Mouse (Mus musculus) G1E (cell line): ENCODE measurements around the gene Lenep.

Experiments used
- CTCF ChIP-seq: IDR thresholded peaks from 2 replicates; pipeline ENCODE4 v1.5.1; 2012; ENCODE audit warnings: low read depth, low read length, inconsistent platforms, mixed read lengths
- GATA1 ChIP-seq: IDR thresholded peaks from 2 replicates; pipeline ENCODE4 v1.6.1; 2012; ENCODE audit warnings: borderline replicate concordance, low read length, inconsistent platforms, mixed read lengths
- GATA2 ChIP-seq: IDR thresholded peaks from 2 replicates; pipeline ENCODE4 v1.6.1; 2012; ENCODE audit warnings: low read depth, low read length, inconsistent platforms, borderline replicate concordance
- TAL1 ChIP-seq: conservative IDR thresholded peaks from 2 replicates; pipeline ENCODE4 v1.6.1; 2012; ENCODE audit warnings: low read depth, low read length, inconsistent platforms, mixed read lengths

GRCm38 (mm10) chr3:89381233-89381632 is 21.4 kb downstream of the Lenep start:
- TF ChIP-seq CTCF (no peak), GATA1 (no peak), TAL1 (no peak), GATA2 (no peak)
